Mouse (Mus musculus) left cerebral cortex, adult 2 months (tissue): Measurements from ENCODE around the gene Gm11172. TPM values are rescaled to one million over a fixed set of nuclear protein-coding genes. Genes with fewer than 3 reads are reported as not detected.

Source experiments
- DNase-seq, 2 experiments: peaks; one replicate each; pipeline ENCODE4 v3.0.0; 2021 to 2022; ENCODE audit warnings: low spot score in 2 of 2, mixed read lengths in 1 of 2; ENCODE audit errors: extremely low spot score in 1 of 2
- H3K27ac ChIP-seq: fragments of 200-600 bp; 2 replicates; pipeline ENCODE4 v1.8.1; 2022
- H3K4me3 ChIP-seq: fragments of 200-600 bp; 2 replicates; pipeline ENCODE4 v1.8.1; 2022
- CTCF ChIP-seq: fragments of 200-600 bp; IDR thresholded peaks from 2 replicates; pipeline ENCODE4 v1.8.1; 2022; ENCODE audit warnings: antibody characterized with exemption, mild to moderate bottlenecking, moderate library complexity
- intact Hi-C: fragments of 180-260 bp; cut with DNase I; formaldehyde crosslinking; loops from one replicate; pipeline ENCODE4 v1.15.1; 2025
- total RNA-seq, 2 experiments: library from RNA; stranded (reverse); gene quantifications; 2 replicates each; pipeline ENCODE4 v1.2.3; 2021

Gm11172 gene
- total RNA-seq, 2 experiments from 2014 or later = not detected

DNA sequence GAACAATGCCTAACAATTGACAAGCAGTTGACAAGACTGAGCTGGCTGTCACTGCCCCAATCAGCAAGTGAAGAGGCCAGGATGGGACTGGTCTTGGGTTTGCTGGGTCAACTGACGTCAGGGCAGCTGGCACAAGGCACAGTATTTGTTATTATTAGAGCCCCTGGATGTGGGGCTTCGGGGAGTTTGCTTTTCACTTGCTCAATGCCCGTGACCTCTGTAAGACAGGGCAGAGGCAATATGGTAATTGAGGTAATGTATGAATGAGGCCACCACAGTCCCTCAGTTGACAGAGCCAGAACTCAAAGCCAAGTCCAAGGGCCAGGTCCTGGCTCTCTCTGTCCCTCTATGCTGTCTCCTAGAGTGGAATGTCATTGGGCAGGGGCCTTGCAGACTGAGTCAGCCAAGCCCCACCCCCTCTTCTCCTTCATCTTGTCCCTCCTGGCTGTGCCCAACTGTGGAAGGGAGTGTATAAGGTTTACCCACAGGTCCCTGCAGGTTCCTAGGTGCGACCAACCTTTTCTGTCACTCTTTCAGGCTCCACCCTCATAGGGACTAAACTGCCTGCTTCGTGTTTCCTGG, 35.0 kb upstream of the Gm11172 start:
- no peak overlapping the region for H3K27ac ChIP-seq
- no peak overlapping the region for H3K4me3 ChIP-seq
- intact Hi-C loops = no loop called here
- no peak for TF ChIP-seq CTCF
- DNase-seq = no peak

- Histone ChIP-seq H3K4me3 (no peak overlapping the region), H3K27ac (no peak overlapping the region)
- DNase-seq = no peak
- TF ChIP-seq CTCF = no peak
- intact Hi-C loops = no loop called here
Observed at GRCm38 (mm10) chr16:10780631-10781120, 32.0 kb upstream of the Gm11172 start.

DNA sequence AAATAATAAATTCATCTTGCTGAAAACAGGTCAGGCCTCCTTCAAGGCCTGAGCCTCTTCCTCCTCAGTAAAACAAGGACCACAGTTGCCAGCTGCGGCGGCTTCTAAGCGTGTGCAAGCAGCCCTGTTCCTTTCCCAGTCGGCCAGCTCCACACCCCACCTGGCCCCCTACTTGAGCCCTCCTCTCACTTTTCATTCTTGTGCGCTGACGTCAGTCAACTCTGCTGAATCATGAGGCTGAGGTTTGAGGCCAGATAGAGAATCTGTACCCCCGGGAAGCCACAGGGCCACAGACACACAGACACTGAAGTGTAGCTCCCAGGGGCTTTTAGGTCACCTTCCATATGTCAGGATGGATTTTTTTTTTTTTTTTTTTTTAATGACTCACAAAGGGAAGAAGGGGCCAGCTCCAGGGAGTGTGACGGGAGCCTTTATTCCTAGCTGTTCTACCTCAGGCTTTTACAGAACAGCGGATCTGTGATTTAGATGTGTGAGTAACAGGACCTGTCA, 30.8 kb upstream of the Gm11172 start:
- intact Hi-C loops = no loop called here
- no peak for TF ChIP-seq CTCF
- H3K4me3 ChIP-seq = no peak overlapping the region
- DNase-seq = no peak
- H3K27ac ChIP-seq = no peak overlapping the region

GRCm38 (mm10) chr16:10782377-10783151, 30.2 kb upstream of the Gm11172 start:
- no peak for TF ChIP-seq CTCF
- intact Hi-C loops = no loop called here

GRCm38 (mm10) chr16:10783152-10783434, 29.6 kb upstream of the Gm11172 start:
- Histone ChIP-seq H3K27ac (no peak overlapping the region), H3K4me3 (no peak overlapping the region)
- TF ChIP-seq CTCF = no peak
- DNase-seq = no peak
- intact Hi-C loops = no loop called here

More at GRCm38 (mm10) chr16:10782377-10783151, 30.2 kb upstream of the Gm11172 start:
- H3K4me3 ChIP-seq = no peak overlapping the region
- H3K27ac ChIP-seq = no peak overlapping the region
- DNase-seq = no peak

GRCm38 (mm10) chr16:10783451-10783850, 29.3 kb upstream of the Gm11172 start:
- DNase-seq = no peak
- Histone ChIP-seq H3K27ac (no peak overlapping the region), H3K4me3 (no peak overlapping the region)
- intact Hi-C loops = no loop called here
- no peak for TF ChIP-seq CTCF

- peak; percentile 19 for TF ChIP-seq CTCF
- DNase-seq = peak; percentile 36 to 37
- Histone ChIP-seq H3K4me3 (peak overlapping the region; percentile 77), H3K27ac (peak overlapping the region; percentile 97)
- intact Hi-C loops = loop anchor here (2.0 kb wide), 2 partner anchors 63 to 143 kb away; no protein-coding TSS in a partner anchor
Observed at GRCm38 (mm10) chr16:10783883-10784792, 28.6 kb upstream of the Gm11172 start.

DNA sequence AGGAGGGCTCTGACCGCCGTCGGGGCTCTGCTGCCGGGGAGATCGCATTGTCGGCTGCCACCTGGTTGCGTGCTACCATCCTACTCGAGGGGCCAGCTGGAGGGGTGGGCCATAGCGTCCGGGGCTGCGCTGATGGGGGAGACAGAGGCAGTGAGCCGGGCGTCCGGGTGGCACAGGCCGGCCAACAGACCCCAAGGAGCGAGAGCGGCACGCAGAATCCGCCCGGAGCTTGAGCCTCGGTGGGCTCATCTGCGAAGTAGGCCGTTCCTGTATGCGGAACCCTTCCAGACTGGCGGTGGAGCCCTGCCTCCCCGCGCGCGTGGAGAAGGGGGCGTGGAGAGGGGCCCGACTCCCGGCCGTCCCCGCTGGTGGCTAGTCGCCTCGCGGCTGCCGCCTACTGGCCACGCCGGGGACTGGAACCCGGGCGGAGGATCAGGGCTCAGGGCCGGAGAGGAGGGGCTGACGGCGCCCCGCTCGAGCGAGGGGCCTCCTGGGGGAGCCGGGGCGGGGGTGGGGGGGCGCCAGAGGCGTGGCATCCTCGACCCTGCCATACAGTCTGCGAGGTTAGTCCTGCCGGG, 27.8 kb upstream of the Gm11172 start:
- peak; percentile 87 for TF ChIP-seq CTCF
- peak overlapping the region; percentile 97 for H3K27ac ChIP-seq
- peak overlapping the region; percentile 77 for H3K4me3 ChIP-seq
- intact Hi-C loops = loop anchor here (2.0 to 5.0 kb wide), 3 partner anchors 62 to 144 kb away; no protein-coding TSS in a partner anchor
- DNase-seq = peak; percentile 85 to 90

- Histone ChIP-seq H3K27ac (peak within 1 kb of the TSS; percentile 97), H3K4me3 (peak within 1 kb of the TSS; percentile 77)
- DNase-seq = peak; percentile 77 to 78
- intact Hi-C loops = loop anchor here (1.0 to 5.0 kb wide), 5 partner anchors 49 to 218 kb away; partner anchors contain the start of gene Rmi2
- peak; percentile 21; the same call in 1 of the 2 replicates for TF ChIP-seq CTCF
Observed at GRCm38 (mm10) chr16:10785371-10786231, 27.1 kb upstream of the Gm11172 start, which contains the start of gene Socs1. Gene Socs1 (minus strand): TSS chr16:10785536.

GRCm38 (mm10) chr16:10786288-10786687, 26.4 kb upstream of the Gm11172 start:
- intact Hi-C loops = loop anchor here (1.0 to 5.0 kb wide), 3 partner anchors 49 to 219 kb away; partner anchors contain the start of gene Rmi2
- peak overlapping the region; percentile 97 for H3K27ac ChIP-seq
- peak; percentile 87 for TF ChIP-seq CTCF
- DNase-seq = peak; percentile 77 to 78
- peak overlapping the region; percentile 77 for H3K4me3 ChIP-seq
